Mouse (Mus musculus) small intestine, adult 2 months (tissue): Measurements from ENCODE around the gene 4930539E08Rik. TPM values are rescaled to one million over a fixed set of nuclear protein-coding genes. Genes with fewer than 3 reads are reported as not detected.

Experiments
- H3K27ac ChIP-seq: fragments of 200-500 bp; 2 replicates; pipeline ENCODE4 v1.5.1; 2012; ENCODE audit warnings: low read depth, low read length, control low read depth, inconsistent platforms; ENCODE audit not compliant: insufficient read depth
- H3K27me3 ChIP-seq: fragments of 200-500 bp; 2 replicates; pipeline ENCODE4 v1.6.1; 2012; ENCODE audit warnings: mild to moderate bottlenecking, moderate library complexity, low read length, inconsistent platforms; ENCODE audit not compliant: control insufficient read depth, insufficient read depth
- H3K36me3 ChIP-seq: fragments of 200-500 bp; 2 replicates; pipeline ENCODE4 v1.6.1; 2012; ENCODE audit warnings: mild to moderate bottlenecking, low read length, control low read depth, inconsistent platforms; ENCODE audit not compliant: control insufficient read depth, insufficient read depth
- H3K4me1 ChIP-seq: fragments of 200-500 bp; 2 replicates; pipeline ENCODE4 v1.6.1; 2012; ENCODE audit warnings: low read length, inconsistent platforms, mixed read lengths; ENCODE audit not compliant: control insufficient read depth, insufficient read depth, insufficient read length
- H3K4me3 ChIP-seq: fragments of 200-500 bp; 2 replicates; pipeline ENCODE4 v1.5.1; 2012; ENCODE audit warnings: low read depth, mild to moderate bottlenecking, control low read depth, inconsistent platforms, low read length, moderate library complexity
- CTCF ChIP-seq: fragments of 200-500 bp; IDR thresholded peaks from 2 replicates; pipeline ENCODE4 v1.5.1; 2012; ENCODE audit warnings: low read depth, mild to moderate bottlenecking, control low read depth, inconsistent platforms, low read length, moderate library complexity, mixed read lengths; ENCODE audit not compliant: insufficient replicate concordance, insufficient read length; ENCODE audit errors: extremely low read depth
- POLR2A ChIP-seq: fragments of 200-500 bp; IDR thresholded peaks from 2 replicates; pipeline ENCODE4 v1.6.1; 2012; ENCODE audit warnings: low read depth, mild to moderate bottlenecking, control low read depth, inconsistent platforms, low read length, moderate library complexity
- WGBS: fragments of 180-500 bp; shearing (Covaris S2); methylation state at CpG from one replicate; pipeline ENCODE4 v1.1.7; 2018; 5-methylcytosine and 5-hydroxymethylcytosine counted together
- polyA plus RNA-seq: library from polyadenylated mRNA; depleted of rRNA; stranded (reverse); fragments of >200 nt; gene quantifications from 2 replicates; pipeline ENCODE4 v1.2.3, GENCODE M21; 2012; rRNA removed

Gene 4930539E08Rik
- 26.9 and 94.4 TPM in 2 replicates for polyA plus RNA-seq

- Histone ChIP-seq H3K27ac (peak within 1 kb of the TSS; percentile 84), H3K4me1 (peaks cover 19% of the 10 kb centered on the region; the same call in 1 of the 2 replicates), H3K4me3 (peak within 1 kb of the TSS; percentile 60), H3K36me3 (no peaks in the 10 kb centered on the region), H3K27me3 (no peaks in the 10 kb centered on the region)
- 39% methylated on average over 12 of the region's 12 CpGs for WGBS
- TF ChIP-seq CTCF: no peak
- peak; percentile 75; the same call in 1 of the 2 replicates for TF ChIP-seq POLR2A
These were observed at the start of gene 4930539E08Rik for GRCm38 (mm10) chr17:28915060-28915628. 4930539E08Rik (minus strand) TSS chr17:28915324.

- peaks cover 3% of the 10 kb centered on the region; the same call in 1 of the 2 replicates for H3K4me1 ChIP-seq
- H3K4me3 ChIP-seq: no peak overlapping the region
- H3K27me3 ChIP-seq: no peaks in the 10 kb centered on the region
- WGBS: 63% methylated on average over 10 of the region's 10 CpGs
- peaks cover 39% of the 10 kb centered on the region for H3K36me3 ChIP-seq
- no peak overlapping the region for H3K27ac ChIP-seq
- TF ChIP-seq POLR2A (no peak), CTCF (no peak)
These were observed 46.5 kb upstream of the 4930539E08Rik start for GRCm38 (mm10) chr17:28961596-28961995.

- WGBS: 70% methylated on average over 10 of the region's 10 CpGs
- TF ChIP-seq CTCF (peak; percentile 28; the same call in 1 of the 2 replicates), POLR2A (no peak)
These were observed 45.5 kb upstream of the 4930539E08Rik start for GRCm38 (mm10) chr17:28960597-28960996.

GRCm38 (mm10) chr17:28954416-28954815 lies 39.3 kb upstream of the 4930539E08Rik start:
- Histone ChIP-seq H3K36me3 (no peaks in the 10 kb centered on the region), H3K27me3 (no peaks in the 10 kb centered on the region), H3K4me1 (peaks cover 4% of the 10 kb centered on the region; the same call in 1 of the 2 replicates), H3K27ac (no peak overlapping the region), H3K4me3 (no peak overlapping the region)
- no peak for TF ChIP-seq POLR2A
- no peak for TF ChIP-seq CTCF
- 92% methylated on average over 9 of the region's 9 CpGs for WGBS

More at GRCm38 (mm10) chr17:28960597-28960996, 45.5 kb upstream of the 4930539E08Rik start:
- no peak overlapping the region for H3K27ac ChIP-seq
- H3K36me3 ChIP-seq: peaks cover 33% of the 10 kb centered on the region
- peaks cover 3% of the 10 kb centered on the region; the same call in 1 of the 2 replicates for H3K4me1 ChIP-seq
- no peaks in the 10 kb centered on the region for H3K27me3 ChIP-seq
- no peak overlapping the region for H3K4me3 ChIP-seq

GRCm38 (mm10) chr17:28953251-28953650 lies 38.1 kb upstream of the 4930539E08Rik start:
- Histone ChIP-seq H3K4me1 (peaks cover 4% of the 10 kb centered on the region; the same call in 1 of the 2 replicates), H3K27me3 (no peaks in the 10 kb centered on the region), H3K27ac (peak overlapping the region; percentile 89; the same call in 1 of the 2 replicates), H3K4me3 (peak overlapping the region; percentile 58), H3K36me3 (no peaks in the 10 kb centered on the region)
- 3% methylated on average over 9 of the region's 9 CpGs for WGBS
- TF ChIP-seq CTCF: no peak
- TF ChIP-seq POLR2A: no peak

GRCm38 (mm10) chr17:28951831-28952799 lies 37.0 kb upstream of the 4930539E08Rik start, which contains the start of gene Kctd20:
Kctd20 (plus strand) TSS chr17:28951950.
- H3K27me3 ChIP-seq: no peaks in the 10 kb centered on the region
- peak within 1 kb of the TSS; percentile 93 for H3K4me3 ChIP-seq
- peak within 1 kb of the TSS; percentile 89 for H3K27ac ChIP-seq
- no peaks in the 10 kb centered on the region for H3K36me3 ChIP-seq
- H3K4me1 ChIP-seq: peaks cover 4% of the 10 kb centered on the region; the same call in 1 of the 2 replicates
- TF ChIP-seq CTCF (no peak), POLR2A (peak; percentile 93)
- under 1% methylated on average over 79 of the region's 80 CpGs for WGBS
